Mouse (Mus musculus) bone marrow, adult 2 months (tissue): ENCODE results near the gene Aldh4a1. TPM values are rescaled to one million over a fixed set of nuclear protein-coding genes. Genes with fewer than 3 reads are reported as not detected.

Source experiments
- H3K27ac ChIP-seq: fragments of 200-500 bp; 2 replicates; pipeline ENCODE4 v1.5.1; 2012; ENCODE audit warnings: low read depth, mild to moderate bottlenecking, control low read depth, inconsistent platforms, low read length; ENCODE audit not compliant: control insufficient read depth, poor library complexity, insufficient read depth
- H3K4me1 ChIP-seq: fragments of 200-500 bp; 2 replicates; pipeline ENCODE4 v1.6.1; 2011; ENCODE audit warnings: low read length; ENCODE audit not compliant: control insufficient read depth, insufficient read depth
- H3K4me3 ChIP-seq: fragments of 200-500 bp; replicated peaks from 2 replicates; pipeline ENCODE3; 2011; ENCODE audit warnings: mild to moderate bottlenecking, low read depth, low read length, control low read depth; ENCODE audit not compliant: control insufficient read depth
- CTCF ChIP-seq: fragments of 200-500 bp; IDR thresholded peaks from 2 replicates; pipeline ENCODE4 v1.5.1; 2011; ENCODE audit warnings: low read length, control low read depth; ENCODE audit not compliant: control insufficient read depth, insufficient read depth
- POLR2A ChIP-seq: fragments of 200-500 bp; IDR thresholded peaks from 2 replicates; pipeline ENCODE4 v1.6.1; 2011; ENCODE audit warnings: low read depth, mild to moderate bottlenecking, control low read depth, low read length, borderline replicate concordance; ENCODE audit not compliant: control insufficient read depth
- WGBS: fragments of 180-500 bp; shearing (Covaris S2); methylation state at CpG from one replicate; pipeline ENCODE4 v1.1.7; 2018; 5-methylcytosine and 5-hydroxymethylcytosine counted together
- polyA plus RNA-seq: library from polyadenylated mRNA; stranded (reverse); fragments of >200 nt; gene quantifications from 2 replicates; pipeline ENCODE4 v1.2.4, GENCODE M21; 2011; ENCODE audit warnings: low replicate concordance; ENCODE audit not compliant: missing spikeins, insufficient read depth, insufficient read length

The Aldh4a1 gene
- polyA plus RNA-seq, 1 experiment, result 17.2 TPM

DNA sequence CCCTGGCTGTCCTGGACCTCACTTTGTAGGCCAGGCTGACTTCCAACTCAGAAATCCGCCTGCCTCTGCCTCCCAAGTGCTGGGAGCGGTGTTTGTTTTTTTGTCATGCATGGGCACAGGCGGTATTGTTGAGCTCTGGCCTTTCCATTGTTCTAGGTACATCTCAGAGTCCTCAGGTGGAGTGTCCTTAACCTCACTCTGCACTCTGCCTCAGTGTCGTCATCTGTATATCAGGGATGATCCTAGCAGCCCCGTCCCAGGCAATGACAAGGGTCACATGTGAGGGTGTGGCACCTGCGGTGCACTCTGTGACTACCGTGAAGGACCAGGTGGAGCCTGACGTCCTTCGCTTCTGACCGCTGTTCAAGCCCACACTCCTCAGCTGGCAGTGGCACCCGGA is 4.7 kb downstream of the Aldh4a1 start:
- no peaks in the 10 kb centered on the region; the same call in 1 of the 2 replicates for H3K4me1 ChIP-seq
- TF ChIP-seq POLR2A, result no peak
- TF ChIP-seq CTCF, result no peak
- 85% methylated on average over 11 of the region's 11 CpGs for WGBS

DNA sequence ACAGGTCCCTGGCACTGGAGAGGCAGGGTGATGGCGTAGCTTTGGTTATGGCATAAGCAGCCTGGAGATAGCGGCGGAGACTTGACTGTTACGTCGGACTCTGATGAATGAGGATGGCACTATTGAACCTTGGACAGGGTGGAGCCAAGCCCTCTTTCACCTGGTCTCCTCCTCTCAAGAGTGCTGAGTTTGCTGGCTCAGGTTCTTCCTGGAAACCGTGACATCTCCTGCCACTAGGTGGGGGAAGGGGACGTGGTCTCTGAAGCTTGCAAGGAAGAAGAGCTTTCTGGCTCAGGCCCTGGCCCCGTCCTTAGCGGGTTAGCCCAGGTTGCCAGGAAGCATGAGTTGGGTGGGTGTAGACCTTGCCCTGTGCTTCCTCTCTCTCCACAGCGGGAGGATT is 7.5 kb downstream of the Aldh4a1 start:
- Histone ChIP-seq H3K4me3 (no peak overlapping the region), H3K27ac (no peak overlapping the region), H3K4me1 (no peaks in the 10 kb centered on the region; the same call in 1 of the 2 replicates)
- WGBS, result 75% methylated on average over 10 of the region's 10 CpGs
- TF ChIP-seq POLR2A, result no peak
- no peak for TF ChIP-seq CTCF

More for the DNA sequence above, 4.7 kb downstream of the Aldh4a1 start:
- Histone ChIP-seq H3K27ac (no peak overlapping the region), H3K4me3 (no peak overlapping the region)

GRCm38 (mm10) chr4:139631141-139631540 is 8.5 kb downstream of the Aldh4a1 start:
- H3K27ac ChIP-seq, result no peak overlapping the region
- TF ChIP-seq CTCF (no peak), POLR2A (no peak)
- WGBS, result 65% methylated on average over 5 of the region's 5 CpGs
- no peak overlapping the region for H3K4me3 ChIP-seq
- no peaks in the 10 kb centered on the region; the same call in 1 of the 2 replicates for H3K4me1 ChIP-seq

DNA sequence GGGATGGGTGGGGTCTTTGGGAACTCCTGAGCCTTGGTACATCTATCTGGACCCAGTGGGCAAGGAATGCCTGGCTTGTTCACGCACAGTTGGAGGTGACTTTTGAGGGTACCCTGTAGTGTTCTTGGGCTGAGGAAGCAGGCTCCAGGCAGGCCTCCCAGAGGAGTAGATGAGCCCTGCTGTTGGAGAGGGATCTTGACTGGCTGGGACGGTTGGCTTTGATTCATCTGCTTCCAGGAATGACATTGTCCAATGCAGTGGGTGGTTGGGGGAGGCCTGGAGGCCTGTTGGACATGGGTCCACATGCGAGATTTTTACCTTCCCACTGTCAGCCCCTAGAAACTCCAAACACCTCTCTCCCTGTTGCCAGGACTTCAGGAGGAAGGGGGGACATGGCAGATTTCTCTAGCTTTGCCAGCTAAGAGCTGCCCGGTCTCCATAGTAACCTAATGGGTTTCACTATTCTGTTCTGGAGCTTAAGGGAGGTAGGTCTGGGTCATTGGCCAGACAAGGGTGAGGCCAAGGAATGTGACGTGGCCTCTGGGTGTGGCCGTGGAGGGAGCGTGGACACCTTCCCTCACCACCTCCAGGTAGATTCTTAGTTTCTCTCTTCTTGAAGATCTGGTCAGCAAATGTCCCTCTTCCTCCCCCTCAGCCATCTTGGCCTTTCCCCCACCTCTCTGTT is 9.0 kb downstream of the Aldh4a1 start:
- H3K27ac ChIP-seq, result no peak overlapping the region
- 88% methylated on average over 7 of the region's 7 CpGs for WGBS
- TF ChIP-seq POLR2A (no peak), CTCF (no peak)
- no peak overlapping the region for H3K4me3 ChIP-seq
- H3K4me1 ChIP-seq, result no peaks in the 10 kb centered on the region; the same call in 1 of the 2 replicates

DNA sequence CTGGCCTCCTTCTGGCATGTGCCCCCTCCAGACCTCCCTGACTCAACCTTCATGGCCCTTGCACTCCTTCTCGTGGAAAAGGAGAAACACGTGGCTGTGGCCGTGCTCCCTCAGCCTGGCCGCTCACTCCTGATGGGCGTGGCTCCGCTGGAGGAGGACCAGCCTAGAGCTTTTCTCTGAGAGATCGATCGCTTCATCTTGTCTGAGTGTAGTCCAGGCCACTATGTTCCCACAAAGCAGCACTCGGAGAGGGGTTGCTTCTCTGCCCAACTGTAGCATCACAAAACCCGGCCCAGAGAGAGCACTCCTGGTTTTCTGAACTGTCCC is 9.6 kb downstream of the Aldh4a1 start:
- WGBS, result 75% methylated on average over 10 of the region's 10 CpGs
- H3K27ac ChIP-seq, result no peak overlapping the region
- H3K4me1 ChIP-seq, result no peaks in the 10 kb centered on the region; the same call in 1 of the 2 replicates
- TF ChIP-seq POLR2A (no peak), CTCF (no peak)
- no peak overlapping the region for H3K4me3 ChIP-seq

- TF ChIP-seq CTCF (peak; percentile 99), POLR2A (no peak)
- no peak overlapping the region for H3K4me3 ChIP-seq
- no peak overlapping the region for H3K27ac ChIP-seq
- peaks cover 1% of the 10 kb centered on the region for H3K4me1 ChIP-seq
- WGBS, result 37% methylated on average over 7 of the region's 7 CpGs
Measured at GRCm38 (mm10) chr4:139636373-139636772, 13.7 kb downstream of the Aldh4a1 start.

DNA sequence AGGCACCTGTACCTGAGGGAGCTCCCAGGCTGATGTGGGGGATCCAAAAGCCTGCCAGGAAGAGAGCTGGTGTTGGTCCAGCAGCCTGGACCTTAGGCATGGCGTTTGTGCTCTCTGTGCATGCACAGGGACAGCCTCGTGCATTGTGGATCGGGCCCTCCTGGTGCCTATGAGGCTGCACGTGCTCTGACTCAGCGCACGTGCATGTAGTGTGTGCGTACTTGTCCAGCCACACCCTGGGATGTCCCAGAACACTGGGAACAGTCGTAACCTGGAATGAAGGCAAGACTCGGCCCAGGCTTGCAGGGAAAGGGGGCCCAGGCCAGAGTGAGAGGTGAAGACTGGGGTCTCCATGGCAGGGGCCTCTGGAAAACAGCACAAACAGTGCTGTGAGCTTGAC is 15.2 kb downstream of the Aldh4a1 start:
- Histone ChIP-seq H3K4me3 (no peak overlapping the region), H3K4me1 (peaks cover 1% of the 10 kb centered on the region), H3K27ac (no peak overlapping the region)
- TF ChIP-seq POLR2A (no peak), CTCF (no peak)
- 89% methylated on average over 9 of the region's 9 CpGs for WGBS

GRCm38 (mm10) chr4:139638356-139638755 is 15.7 kb downstream of the Aldh4a1 start:
- WGBS, result 89% methylated on average over 16 of the region's 16 CpGs
- no peak overlapping the region for H3K27ac ChIP-seq
- no peak overlapping the region for H3K4me3 ChIP-seq
- peaks cover 1% of the 10 kb centered on the region for H3K4me1 ChIP-seq
- TF ChIP-seq POLR2A, result no peak
- TF ChIP-seq CTCF, result no peak

GRCm38 (mm10) chr4:139639801-139640200 is 17.1 kb downstream of the Aldh4a1 start:
- 17% methylated on average over 12 of the region's 12 CpGs for WGBS
- H3K27ac ChIP-seq, result no peak overlapping the region
- no peak for TF ChIP-seq CTCF
- TF ChIP-seq POLR2A, result no peak
- peaks cover 1% of the 10 kb centered on the region for H3K4me1 ChIP-seq
- no peak overlapping the region for H3K4me3 ChIP-seq
